ENCODE assay signal across 21 mouse cellular contexts in the genomic region with DNA sequence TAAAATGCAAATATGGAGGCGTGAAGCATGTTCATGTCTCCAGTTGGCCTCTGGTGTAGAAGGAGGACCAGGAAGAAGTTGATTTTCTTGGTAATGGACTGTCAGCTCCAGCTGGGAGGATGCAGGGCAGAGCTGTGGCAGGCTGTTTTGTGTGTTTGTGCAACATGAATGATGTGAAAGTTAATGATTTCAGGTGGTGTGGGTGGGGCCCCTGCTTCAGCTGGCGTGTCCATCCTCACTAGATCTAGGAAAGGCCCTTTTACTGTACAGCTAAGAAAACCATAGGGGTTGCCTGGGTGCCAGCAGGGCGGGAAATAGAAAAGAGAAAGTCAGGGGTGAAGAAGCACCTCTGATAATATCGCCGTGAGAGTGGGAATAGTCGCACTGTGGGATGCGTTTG. TPM values are rescaled to one million over a fixed set of nuclear protein-coding genes. Genes with fewer than 3 reads are reported as not detected.
DNase-seq lines count a peak whose midpoint lies in the region; ATAC-seq lines count a peak whose summit lies in the region.
"Had no signal": no experiment of that assay in that cellular context is flagged by ENCODE, and none has a peak within 500 bp of the region (broad histone marks: within the 10 kb centered on the region; RNA-seq: fewer than 3 reads in every experiment).

No protein-coding gene starts in this region.

- H3K4me3 ChIP-seq in heart, embryonic 10.5 days: no peak overlapping the region
- H3K4me3 ChIP-seq in heart, embryonic 12.5 days: no peak overlapping the region
- no peak overlapping the region for H3K4me3 ChIP-seq in kidney, embryonic 14.5 days (ENCODE audit: low read length)
- H3K4me3 ChIP-seq: embryonic facial prominence, embryonic 10.5 days; forebrain, embryonic 13.5 days; gastrocnemius, adult 2 months; heart, embryonic 13.5 days; hindbrain, embryonic 12.5 days had no signal

- H3K9me3 ChIP-seq in heart, embryonic 10.5 days: no peaks in the 10 kb centered on the region
- H3K9me3 ChIP-seq in heart, embryonic 12.5 days (replicated peaks): no peaks in the 10 kb centered on the region
- H3K9me3 ChIP-seq in kidney, embryonic 14.5 days (ENCODE audit: control insufficient read depth, low read length): no peaks in the 10 kb centered on the region
- H3K9me3 ChIP-seq: embryonic facial prominence, embryonic 10.5 days; forebrain, embryonic 13.5 days; heart, embryonic 13.5 days; hindbrain, embryonic 12.5 days had no signal

- 79% methylated on average over 7 of the region's 7 CpGs for WGBS in heart, embryonic 10.5 days
- WGBS in heart, embryonic 12.5 days: 76% methylated on average over 7 of the region's 7 CpGs
- WGBS in kidney, embryonic 14.5 days: 81% methylated on average over 7 of the region's 7 CpGs

- no peaks in the 10 kb centered on the region for H3K36me3 ChIP-seq in heart, embryonic 10.5 days
- H3K36me3 ChIP-seq in heart, embryonic 12.5 days: no peaks in the 10 kb centered on the region
- H3K36me3 ChIP-seq in kidney, embryonic 14.5 days (ENCODE audit: control insufficient read depth, insufficient read depth, low read length): no peaks in the 10 kb centered on the region
- H3K36me3 ChIP-seq: embryonic facial prominence, embryonic 10.5 days; heart, embryonic 13.5 days; hindbrain, embryonic 12.5 days had no signal

- no peak for ATAC-seq in heart, embryonic 12.5 days (ENCODE audit: insufficient number of reproducible peaks, low FRiP score)
- ATAC-seq in kidney, embryonic 14.5 days (ENCODE audit: low FRiP score, low TSS enrichment): no peak
- ATAC-seq: activated CD4-positive, CD25-positive, alpha-beta regulatory T cell, adult 4 months; forebrain, embryonic 13.5 days; Patski had no signal

- peak; percentile 46 for DNase-seq in heart, embryonic 10.5 days (ENCODE audit: low spot score)
- peak; percentile 41 for DNase-seq in kidney, adult 18-20 months
- peak; percentile 34 for DNase-seq in testis, postnatal 10 days (ENCODE audit: low spot score)
- DNase-seq in testis, postnatal 14 days (ENCODE audit: low spot score): no peak
- peak; percentile 27 to 37 for DNase-seq in kidney, postnatal 4 days
- no peak for DNase-seq in right cerebral cortex, adult 2 months (ENCODE audit: low spot score in 2 of 2)
- DNase-seq: adrenal gland, adult 2 months; adrenal gland, postnatal 36 days; cerebellum, adult 2 months; gastrocnemius, adult 2 months; gastrocnemius, postnatal 36 days; heart, adult 18-20 months; heart, postnatal 36 days had no signal

- no peaks in the 10 kb centered on the region for H3K27me3 ChIP-seq in heart, embryonic 10.5 days (ENCODE audit: insufficient read depth, poor library complexity, severe bottlenecking)
- H3K27me3 ChIP-seq in heart, embryonic 12.5 days (replicated peaks): no peaks in the 10 kb centered on the region
- no peaks in the 10 kb centered on the region for H3K27me3 ChIP-seq in kidney, embryonic 14.5 days (ENCODE audit: control insufficient read depth, insufficient read depth, low read length)
- H3K27me3 ChIP-seq: forebrain, embryonic 13.5 days; heart, embryonic 13.5 days; hindbrain, embryonic 12.5 days; Patski had no signal

- H3K27ac ChIP-seq in heart, embryonic 10.5 days: no peak overlapping the region; the same call in 1 of the 2 replicates
- H3K27ac ChIP-seq in heart, embryonic 12.5 days (ENCODE audit: poor library complexity, severe bottlenecking): no peak overlapping the region
- H3K27ac ChIP-seq in kidney, embryonic 14.5 days (ENCODE audit: low read depth, low read length): no peak overlapping the region
- H3K27ac ChIP-seq: embryonic facial prominence, embryonic 10.5 days; forebrain, embryonic 13.5 days; gastrocnemius, adult 2 months; heart, embryonic 13.5 days; hindbrain, embryonic 12.5 days had no signal

- H3K4me1 ChIP-seq in heart, embryonic 10.5 days: peaks cover 50% of the 10 kb centered on the region
- peaks cover 51% of the 10 kb centered on the region for H3K4me1 ChIP-seq in heart, embryonic 12.5 days (replicated peaks)
- peaks cover 23% of the 10 kb centered on the region; the same call in 1 of the 2 replicates for H3K4me1 ChIP-seq in kidney, embryonic 14.5 days (ENCODE audit: control insufficient read depth, insufficient read depth, low read length)

- H3K9ac ChIP-seq in heart, embryonic 12.5 days: no peak overlapping the region
- H3K9ac ChIP-seq in kidney, embryonic 14.5 days (ENCODE audit: low read depth, low read length): no peak overlapping the region
- H3K9ac ChIP-seq: forebrain, embryonic 13.5 days; heart, embryonic 13.5 days; hindbrain, embryonic 12.5 days had no signal

- no peak overlapping the region for H3K4me2 ChIP-seq in heart, embryonic 12.5 days
- no peak overlapping the region for H3K4me2 ChIP-seq in kidney, embryonic 14.5 days (replicated peaks; ENCODE audit: low read depth, low read length)
- H3K4me2 ChIP-seq: forebrain, embryonic 13.5 days; heart, embryonic 13.5 days; hindbrain, embryonic 12.5 days had no signal

RNA-seq across cellular contexts. Expression of a gene that starts 5.5 kb away (rescaled TPM):
- 7.3 and 10.0 TPM in 2 replicates for polyA plus RNA-seq in heart, embryonic 10.5 days (2016; fragmentation: Nextera tagmentation; extraction: Ambion mirVana)
- polyA plus RNA-seq in heart, embryonic 12.5 days (2016; fragmentation: Nextera tagmentation; extraction: Ambion mirVana): 8.0 and 8.3 TPM in 2 replicates
- polyA plus RNA-seq in kidney, embryonic 14.5 days (2014; fragmentation: Nextera tagmentation; extraction: Ambion mirVana): 18.0 and 21.5 TPM in 2 replicates

RNA-seq across cellular contexts. Expression of a gene that starts 48.0 kb away (rescaled TPM):
- polyA plus RNA-seq in heart, embryonic 10.5 days (2016; fragmentation: Nextera tagmentation; extraction: Ambion mirVana): 157 and 310 TPM in 2 replicates
- polyA plus RNA-seq in heart, embryonic 12.5 days (2016; fragmentation: Nextera tagmentation; extraction: Ambion mirVana): 89.5 and 93.7 TPM in 2 replicates
- polyA plus RNA-seq in kidney, embryonic 14.5 days (2014; fragmentation: Nextera tagmentation; extraction: Ambion mirVana): 424 and 494 TPM in 2 replicates

Comparison
In these comparisons a context has a peak if more than half of its experiments do, and no peak if none do; other contexts are left out.
1. DNase-seq: peak in heart, embryonic 10.5 days (single experiment), kidney, adult 18-20 months (single experiment), testis, postnatal 10 days (single experiment) and kidney, postnatal 4 days (2 of 2); none in testis, postnatal 14 days (single experiment) and right cerebral cortex, adult 2 months (0 of 2).